Mouse (Mus musculus) stomach, embryonic 16.5 days (tissue): Measurements from ENCODE around the gene Slc25a39. TPM values are rescaled to one million over a fixed set of nuclear protein-coding genes. Genes with fewer than 3 reads are reported as not detected.

Experiments used
- ATAC-seq: fragments of 200-750 bp; cut with Nextera tagmentation; 2 replicates; pipeline ENCODE4 v1.8.0; 2017; ENCODE audit warnings: moderate number of reproducible peaks, moderate TSS enrichment; ENCODE audit not compliant: insufficient read depth, low FRiP score
- H3K27ac ChIP-seq: fragments of 300-500 bp; sonication (generic); 2 replicates; pipeline ENCODE4 v1.5.1; 2014; ENCODE audit warnings: low read length
- H3K27me3 ChIP-seq: fragments of 300-500 bp; sonication (generic); 2 replicates; pipeline ENCODE4 v1.6.1; 2014; ENCODE audit warnings: low read length, control low read depth, mixed read lengths; ENCODE audit not compliant: control insufficient read depth, insufficient read depth
- H3K36me3 ChIP-seq: fragments of 300-500 bp; sonication (generic); 2 replicates; pipeline ENCODE4 v1.6.1; 2014; ENCODE audit warnings: low read length; ENCODE audit not compliant: control insufficient read depth, insufficient read depth
- H3K4me1 ChIP-seq: fragments of 300-500 bp; sonication (generic); 2 replicates; pipeline ENCODE4 v1.6.1; 2014; ENCODE audit warnings: low read length, control low read depth, mixed read lengths; ENCODE audit not compliant: control insufficient read depth, insufficient read depth
- H3K4me2 ChIP-seq: fragments of 300-500 bp; sonication (generic); 2 replicates; pipeline ENCODE4 v1.6.1; 2014; ENCODE audit warnings: low read depth, low read length, mixed read lengths
- H3K4me3 ChIP-seq: fragments of 300-500 bp; sonication (generic); replicated peaks from 2 replicates; pipeline ENCODE4 v1.5.1; 2014; ENCODE audit warnings: mild to moderate bottlenecking, low read length
- H3K9ac ChIP-seq: fragments of 300-500 bp; sonication (generic); 2 replicates; pipeline ENCODE4 v1.6.1; 2014; ENCODE audit warnings: low read length
- H3K9me3 ChIP-seq: fragments of 300-500 bp; sonication (generic); replicated peaks from 2 replicates; pipeline ENCODE4 v1.6.1; 2016; ENCODE audit warnings: low read length, control low read depth; ENCODE audit not compliant: control insufficient read depth
- WGBS: fragments of 180-500 bp; shearing (Covaris S2); extraction: QIAGEN DNeasy Blood & Tissue Kit; methylation state at CpG from one replicate; pipeline ENCODE4 v1.1.7; 2014; 5-methylcytosine and 5-hydroxymethylcytosine counted together
- polyA plus RNA-seq: library from polyadenylated mRNA; unstranded; fragments of >200 nt; fragmentation: Nextera tagmentation; extraction: Ambion mirVana; gene quantifications from 2 replicates; pipeline ENCODE4 v1.2.1, GENCODE M21; 2015

Gene Slc25a39
- polyA plus RNA-seq, 1 experiment from 2014 or later = 239 TPM

DNA sequence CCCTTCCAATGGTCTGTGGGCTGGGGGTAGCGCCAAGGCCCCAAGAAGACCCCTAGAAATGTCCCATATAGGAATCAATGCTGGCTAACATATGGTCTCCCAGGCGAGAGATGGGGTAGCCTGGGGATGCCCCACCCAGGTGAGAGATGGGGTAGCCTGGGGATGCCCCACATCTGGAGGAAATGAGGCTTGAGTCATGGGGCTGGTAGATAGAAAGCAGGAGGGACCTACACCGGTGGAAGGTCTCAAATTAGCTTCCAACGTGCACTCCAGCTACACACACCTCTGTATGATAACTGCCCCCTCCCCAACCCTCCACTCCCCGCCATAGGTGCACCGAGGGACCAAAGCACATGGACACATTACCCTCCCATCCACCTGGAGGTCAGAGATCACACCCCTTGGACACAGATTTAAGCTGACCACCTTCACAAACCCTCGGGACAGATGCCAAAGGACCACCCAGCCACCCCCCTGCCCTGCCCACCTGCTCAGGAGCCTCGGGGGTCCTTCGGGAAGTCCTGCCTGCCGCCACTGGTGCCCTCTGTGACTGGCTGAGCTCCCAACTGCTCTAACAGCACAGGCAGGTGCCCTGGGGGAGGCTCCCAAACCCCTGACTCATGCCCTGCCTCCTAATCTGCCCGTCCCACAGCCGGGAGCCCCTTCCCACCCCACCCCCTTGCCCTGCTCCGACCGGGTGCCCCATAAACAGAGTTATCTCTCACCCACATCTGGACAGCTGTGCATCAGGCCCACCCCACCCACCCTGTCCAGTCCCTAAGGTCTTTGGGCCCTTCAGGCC is 43.0 kb downstream of the Slc25a39 start:
- H3K9ac ChIP-seq = no peak overlapping the region
- no peak overlapping the region for H3K4me2 ChIP-seq
- ATAC-seq = peak; percentile 67
- no peaks in the 10 kb centered on the region for H3K36me3 ChIP-seq
- H3K27ac ChIP-seq = no peak overlapping the region
- no peaks in the 10 kb centered on the region for H3K9me3 ChIP-seq
- H3K4me1 ChIP-seq = no peaks in the 10 kb centered on the region
- no peak overlapping the region for H3K4me3 ChIP-seq
- WGBS = 67% methylated on average over 14 of the region's 14 CpGs
- no peaks in the 10 kb centered on the region for H3K27me3 ChIP-seq

DNA sequence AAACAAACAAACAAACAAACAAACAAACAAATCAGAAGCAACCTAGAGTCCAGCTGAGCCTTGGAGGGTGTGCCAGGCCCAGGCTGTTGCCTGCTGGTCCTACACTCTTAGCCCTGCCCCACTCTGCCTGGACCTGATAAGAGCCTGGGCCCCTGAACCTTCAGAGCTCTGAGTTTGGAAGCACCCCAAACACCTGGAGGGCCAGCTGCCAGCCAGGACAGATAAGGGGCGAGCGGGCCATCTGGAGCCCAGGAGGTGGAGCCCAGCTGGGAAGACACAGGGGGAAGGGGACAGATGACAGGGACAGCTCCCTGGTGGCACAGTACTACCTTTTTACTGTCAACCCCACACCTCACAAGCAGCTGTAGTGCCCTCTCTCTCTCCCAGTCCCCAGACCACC is 44.1 kb downstream of the Slc25a39 start:
- WGBS = 30% methylated on average over 2 of the region's 2 CpGs

DNA sequence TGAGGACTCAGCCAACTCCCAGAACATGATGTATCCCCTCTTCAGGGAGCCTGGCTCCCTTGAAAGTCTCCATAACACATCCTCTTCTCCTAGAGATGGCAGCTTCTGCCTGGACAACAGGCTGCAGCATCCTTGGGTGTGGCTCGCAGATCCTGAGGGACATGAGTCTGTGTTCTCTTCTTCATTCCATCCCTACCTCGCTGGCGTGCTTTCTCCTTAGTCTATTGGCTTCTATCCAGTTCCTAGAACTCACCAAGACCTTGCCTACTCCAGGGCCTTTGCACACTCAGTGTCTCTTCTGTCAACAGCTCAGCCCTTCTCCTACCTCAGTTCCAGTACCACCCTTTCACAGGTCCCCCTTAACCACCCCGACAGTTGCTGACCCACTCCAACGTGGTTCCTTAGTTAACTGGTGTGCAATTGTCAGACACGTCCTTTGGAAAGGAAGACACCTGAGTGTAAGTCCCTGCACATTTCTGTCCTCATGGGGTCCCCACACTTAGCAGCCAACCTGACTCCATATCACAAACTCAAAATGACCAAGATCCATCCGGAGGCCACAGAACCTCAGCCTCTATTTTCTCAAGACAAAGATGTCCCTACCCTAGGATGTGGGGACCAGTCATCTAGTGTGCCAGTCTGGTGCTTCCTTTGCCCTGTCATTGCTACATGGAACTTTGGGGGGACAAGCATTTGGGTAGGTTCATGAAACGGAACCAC is 45.8 kb downstream of the Slc25a39 start:
- Histone ChIP-seq H3K4me1 (no peaks in the 10 kb centered on the region), H3K36me3 (no peaks in the 10 kb centered on the region), H3K9me3 (no peaks in the 10 kb centered on the region), H3K27me3 (no peaks in the 10 kb centered on the region), H3K4me3 (no peak overlapping the region), H3K9ac (no peak overlapping the region), H3K4me2 (no peak overlapping the region), H3K27ac (no peak overlapping the region)
- ATAC-seq = no peak
- 86% methylated on average over 8 of the region's 8 CpGs for WGBS

More for the DNA sequence above, 44.1 kb downstream of the Slc25a39 start:
- Histone ChIP-seq H3K9me3 (no peaks in the 10 kb centered on the region), H3K9ac (no peak overlapping the region), H3K4me3 (no peak overlapping the region), H3K27ac (no peak overlapping the region), H3K4me2 (no peak overlapping the region), H3K36me3 (no peaks in the 10 kb centered on the region), H3K27me3 (no peaks in the 10 kb centered on the region), H3K4me1 (no peaks in the 10 kb centered on the region)
- no peak for ATAC-seq

DNA sequence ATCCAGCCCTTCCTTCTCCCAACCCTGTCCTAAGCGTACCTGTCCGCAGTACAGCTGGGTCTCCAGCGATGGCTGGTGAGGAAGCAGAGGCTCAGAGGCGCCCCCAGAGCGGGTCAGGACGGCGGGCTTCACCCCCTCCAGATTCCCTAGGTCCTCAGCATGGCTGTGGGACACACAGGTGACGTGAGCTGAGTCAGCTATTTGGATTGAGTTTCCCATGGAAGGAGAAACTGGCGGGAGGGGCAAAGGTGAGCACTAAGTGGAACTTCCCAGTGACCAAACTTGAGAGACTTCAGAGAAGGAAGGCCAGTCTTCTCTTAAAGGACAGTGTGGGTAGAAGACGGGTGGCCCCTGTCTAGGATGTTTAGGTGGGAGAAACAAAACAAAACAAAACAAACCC is 49.4 kb downstream of the Slc25a39 start:
- no peaks in the 10 kb centered on the region for H3K27me3 ChIP-seq
- H3K9ac ChIP-seq = no peak overlapping the region
- H3K4me2 ChIP-seq = no peak overlapping the region
- no peak for ATAC-seq
- no peak overlapping the region for H3K27ac ChIP-seq
- 58% methylated on average over 10 of the region's 10 CpGs for WGBS
- H3K36me3 ChIP-seq = no peaks in the 10 kb centered on the region
- H3K4me3 ChIP-seq = no peak overlapping the region
- H3K9me3 ChIP-seq = no peaks in the 10 kb centered on the region
- H3K4me1 ChIP-seq = no peaks in the 10 kb centered on the region

DNA sequence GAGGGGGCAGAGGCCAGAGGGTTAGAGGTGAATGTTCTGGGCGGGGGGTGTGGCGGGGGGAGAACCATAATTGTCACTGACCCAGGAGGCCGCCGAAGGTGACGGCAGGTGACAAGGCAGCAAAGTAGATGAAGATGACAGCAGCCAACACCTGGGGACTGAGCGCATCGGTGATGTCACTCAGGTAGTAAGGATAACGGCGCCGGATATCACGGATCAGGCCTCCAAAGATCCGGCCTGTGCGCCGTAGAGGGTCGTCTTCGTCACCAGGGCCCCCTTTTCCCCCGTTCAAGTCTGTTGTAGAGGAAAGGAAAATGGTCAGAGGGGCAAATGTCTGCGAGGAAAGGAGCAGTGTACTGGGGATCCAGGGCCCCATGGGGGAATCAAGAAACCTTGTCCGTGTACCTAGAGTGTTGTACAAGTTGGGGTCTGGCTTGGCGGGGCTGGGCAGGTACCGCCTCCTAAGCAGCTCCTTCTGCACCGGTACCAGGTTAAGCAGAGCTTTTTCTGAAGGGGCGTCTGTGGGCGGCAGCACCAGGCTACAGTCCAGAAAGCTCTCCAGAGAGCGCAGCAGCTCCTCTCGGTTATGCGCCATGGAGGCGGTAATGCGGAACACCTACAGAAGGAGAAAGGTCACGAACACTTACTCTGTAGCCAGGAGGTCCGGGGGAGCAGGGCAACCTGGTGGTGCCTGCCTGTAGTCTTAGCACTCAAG is 51.0 kb downstream of the Slc25a39 start:
- Histone ChIP-seq H3K4me2 (no peak overlapping the region), H3K36me3 (no peaks in the 10 kb centered on the region), H3K4me1 (no peaks in the 10 kb centered on the region), H3K4me3 (no peak overlapping the region), H3K27me3 (no peaks in the 10 kb centered on the region), H3K27ac (no peak overlapping the region), H3K9ac (no peak overlapping the region), H3K9me3 (no peaks in the 10 kb centered on the region)
- no peak for ATAC-seq
- WGBS = 60% methylated on average over 31 of the region's 31 CpGs

DNA sequence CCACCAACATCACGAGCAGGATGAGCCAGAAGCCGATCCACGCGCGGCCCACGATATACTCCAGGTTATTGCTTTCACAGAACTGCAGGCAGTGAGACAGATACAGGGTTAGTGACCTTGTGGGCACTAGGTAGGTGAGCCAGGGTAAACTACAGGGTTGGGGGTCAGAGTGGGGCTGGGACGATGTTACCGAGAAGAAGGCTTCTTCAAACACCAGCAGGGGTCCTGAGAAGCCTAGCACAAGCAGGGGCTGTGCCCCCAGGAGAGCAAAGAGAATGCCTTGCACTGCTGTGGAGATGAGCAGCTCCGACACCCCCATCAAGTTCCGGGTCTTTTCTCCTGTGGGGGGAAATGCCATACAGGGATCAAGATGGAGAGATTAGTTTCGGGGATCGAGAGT is 51.6 kb downstream of the Slc25a39 start:
- Histone ChIP-seq H3K36me3 (no peaks in the 10 kb centered on the region), H3K9me3 (no peaks in the 10 kb centered on the region), H3K4me2 (no peak overlapping the region), H3K4me1 (no peaks in the 10 kb centered on the region), H3K27me3 (no peaks in the 10 kb centered on the region), H3K9ac (no peak overlapping the region), H3K4me3 (no peak overlapping the region), H3K27ac (no peak overlapping the region)
- ATAC-seq = no peak
- 77% methylated on average over 12 of the region's 12 CpGs for WGBS

DNA sequence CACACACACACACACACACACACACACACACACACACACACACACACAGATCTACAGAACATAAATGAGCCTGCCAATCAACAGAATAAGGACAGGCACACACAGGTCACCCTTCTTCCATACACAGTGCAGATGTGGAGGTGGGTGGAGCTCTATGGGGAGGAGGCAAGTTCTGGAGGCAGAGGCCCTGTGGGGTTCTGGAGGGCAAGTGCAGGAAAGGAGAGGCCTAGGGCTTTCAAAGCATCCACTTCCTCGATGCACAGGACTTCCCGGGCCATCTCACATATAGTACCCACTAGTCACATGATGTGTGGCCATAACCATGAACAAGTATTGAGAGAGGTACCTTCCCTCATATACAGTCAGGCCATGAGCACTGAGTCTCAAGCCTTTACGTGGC is 52.2 kb downstream of the Slc25a39 start:
- H3K27me3 ChIP-seq = no peaks in the 10 kb centered on the region
- no peak for ATAC-seq
- WGBS = 77% methylated on average over 3 of the region's 3 CpGs

DNA sequence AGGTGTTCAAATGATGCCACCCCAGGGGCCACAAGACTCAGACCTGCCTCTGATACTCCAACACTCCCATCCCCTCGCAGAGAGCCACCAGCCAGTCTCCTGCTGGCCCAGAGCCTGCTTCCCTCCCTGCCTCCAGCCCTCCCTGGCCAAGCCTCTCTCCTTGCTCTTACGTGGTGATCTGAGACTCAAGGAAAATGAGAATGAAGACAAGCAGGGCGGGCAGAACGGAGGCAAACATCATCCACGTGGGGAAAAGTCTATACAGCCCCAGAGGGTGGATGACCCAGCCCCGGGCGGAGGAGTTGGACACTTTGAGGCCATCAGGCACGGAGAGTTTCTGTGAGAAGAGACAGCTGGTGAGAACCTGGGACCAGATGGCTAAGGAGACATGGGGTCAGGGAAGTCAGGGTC is 54.7 kb downstream of the Slc25a39 start:
- WGBS = 25% methylated on average over 8 of the region's 8 CpGs

More for the DNA sequence above, 52.2 kb downstream of the Slc25a39 start:
- Histone ChIP-seq H3K36me3 (no peaks in the 10 kb centered on the region), H3K4me1 (no peaks in the 10 kb centered on the region), H3K4me2 (no peak overlapping the region), H3K4me3 (no peak overlapping the region), H3K9me3 (no peaks in the 10 kb centered on the region), H3K9ac (no peak overlapping the region), H3K27ac (no peak overlapping the region)

More for the DNA sequence above, 54.7 kb downstream of the Slc25a39 start:
- H3K4me2 ChIP-seq = no peak overlapping the region
- no peaks in the 10 kb centered on the region for H3K4me1 ChIP-seq
- H3K36me3 ChIP-seq = no peaks in the 10 kb centered on the region
- ATAC-seq = no peak
- no peaks in the 10 kb centered on the region for H3K9me3 ChIP-seq
- no peak overlapping the region for H3K27ac ChIP-seq
- H3K27me3 ChIP-seq = no peaks in the 10 kb centered on the region
- H3K4me3 ChIP-seq = no peak overlapping the region
- H3K9ac ChIP-seq = no peak overlapping the region
